Mouse (Mus musculus) limb, embryonic 13.5 days (tissue): Measurements from ENCODE around the gene Gm10073. TPM values are rescaled to one million over a fixed set of nuclear protein-coding genes. Genes with fewer than 3 reads are reported as not detected.

Experiments
- ATAC-seq: fragments of 200-750 bp; cut with Nextera tagmentation; 2 replicates; pipeline ENCODE4 v1.8.0; 2017; ENCODE audit warnings: low read depth, moderate number of reproducible peaks, moderate TSS enrichment; ENCODE audit not compliant: low FRiP score
- H3K27ac ChIP-seq: fragments of 300-500 bp; sonication (generic); 2 replicates; pipeline ENCODE4 v1.5.1; 2015; ENCODE audit warnings: inconsistent platforms, mild to moderate bottlenecking, moderate library complexity
- H3K27me3 ChIP-seq: fragments of 300-500 bp; sonication (generic); 2 replicates; pipeline ENCODE4 v1.6.1; 2015; ENCODE audit warnings: mild to moderate bottlenecking, inconsistent platforms
- H3K36me3 ChIP-seq: fragments of 300-500 bp; sonication (generic); 2 replicates; pipeline ENCODE4 v1.6.1; 2015; ENCODE audit warnings: inconsistent platforms, mild to moderate bottlenecking, moderate library complexity
- H3K4me1 ChIP-seq: fragments of 300-500 bp; sonication (generic); 2 replicates; pipeline ENCODE4 v1.6.1; 2015; ENCODE audit warnings: inconsistent platforms
- H3K4me2 ChIP-seq: fragments of 300-500 bp; sonication (generic); replicated peaks from 2 replicates; pipeline ENCODE4 v1.6.1; 2015; ENCODE audit warnings: inconsistent platforms, mild to moderate bottlenecking, moderate library complexity
- H3K4me3 ChIP-seq: fragments of 300-500 bp; sonication (generic); 2 replicates; pipeline ENCODE4 v1.5.1; 2015; ENCODE audit warnings: moderate library complexity, mild to moderate bottlenecking, inconsistent platforms
- H3K9ac ChIP-seq: fragments of 300-500 bp; sonication (generic); 2 replicates; pipeline ENCODE4 v1.6.1; 2015; ENCODE audit warnings: mild to moderate bottlenecking, inconsistent platforms
- H3K9me3 ChIP-seq: fragments of 300-500 bp; sonication (generic); 2 replicates; pipeline ENCODE4 v1.6.1; 2016; ENCODE audit warnings: inconsistent platforms
- WGBS: fragments of 180-500 bp; shearing (Covaris S2); methylation state at CpG from one replicate; pipeline ENCODE4 v1.1.7; 2015; 5-methylcytosine and 5-hydroxymethylcytosine counted together
- polyA plus RNA-seq: library from polyadenylated mRNA; unstranded; fragments of >200 nt; fragmentation: Nextera tagmentation; extraction: Ambion mirVana; gene quantifications from 2 replicates; pipeline ENCODE4 v1.2.1, GENCODE M21; 2015

Gene Gm10073
- polyA plus RNA-seq, 1 experiment from 2014 or later: 13.8 TPM

DNA sequence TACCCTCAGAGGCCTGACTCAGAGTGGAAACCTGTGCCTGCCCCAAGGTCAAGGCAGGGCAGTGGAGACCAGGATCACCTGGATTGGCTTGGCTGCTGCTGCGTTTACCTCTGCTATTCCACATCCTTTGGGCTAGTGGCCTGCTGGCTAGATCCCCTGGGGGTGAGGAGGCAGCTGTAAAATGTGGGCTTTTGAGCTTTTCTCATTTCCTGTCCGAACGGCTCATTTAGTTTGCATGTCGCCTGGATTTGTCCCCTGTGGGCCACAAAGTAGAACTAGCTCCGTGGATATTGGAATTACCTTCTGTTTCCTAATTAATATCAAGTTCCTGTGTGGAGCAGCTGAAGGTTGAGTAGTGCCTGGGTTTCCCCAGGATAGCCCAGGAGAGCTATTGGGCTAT, 34.1 kb downstream of the Gm10073 start:
- Histone ChIP-seq H3K4me1 (peaks cover 14% of the 10 kb centered on the region; the same call in 1 of the 2 replicates), H3K27me3 (no peaks in the 10 kb centered on the region), H3K4me2 (no peak overlapping the region), H3K4me3 (no peak overlapping the region), H3K9ac (no peak overlapping the region), H3K27ac (no peak overlapping the region), H3K36me3 (peaks cover 86% of the 10 kb centered on the region), H3K9me3 (no peaks in the 10 kb centered on the region)
- WGBS: 13% methylated on average over 5 of the region's 5 CpGs
- ATAC-seq: no peak

GRCm38 (mm10) chr8:106535448-106535847, 37.8 kb downstream of the Gm10073 start:
- Histone ChIP-seq H3K27ac (no peak overlapping the region), H3K36me3 (peaks cover 55% of the 10 kb centered on the region), H3K27me3 (no peaks in the 10 kb centered on the region), H3K9me3 (no peaks in the 10 kb centered on the region), H3K9ac (no peak overlapping the region), H3K4me1 (peaks cover 14% of the 10 kb centered on the region; the same call in 1 of the 2 replicates), H3K4me2 (no peak overlapping the region), H3K4me3 (no peak overlapping the region)
- 71% methylated on average over 4 of the region's 4 CpGs for WGBS
- no peak for ATAC-seq

- ATAC-seq: no peak
- peaks cover 12% of the 10 kb centered on the region; the same call in 1 of the 2 replicates for H3K4me1 ChIP-seq
- no peaks in the 10 kb centered on the region for H3K9me3 ChIP-seq
- H3K36me3 ChIP-seq: peaks cover 55% of the 10 kb centered on the region
- no peak overlapping the region for H3K27ac ChIP-seq
- H3K9ac ChIP-seq: no peak overlapping the region
- no peaks in the 10 kb centered on the region for H3K27me3 ChIP-seq
- H3K4me2 ChIP-seq: no peak overlapping the region
- H3K4me3 ChIP-seq: no peak overlapping the region
- 35% methylated on average over 6 of the region's 6 CpGs for WGBS
Observed at GRCm38 (mm10) chr8:106534449-106534848, 38.8 kb downstream of the Gm10073 start.

GRCm38 (mm10) chr8:106533709-106534108, 39.6 kb downstream of the Gm10073 start:
- H3K4me3 ChIP-seq: no peak overlapping the region
- H3K4me2 ChIP-seq: no peak overlapping the region
- ATAC-seq: no peak
- no peak overlapping the region for H3K27ac ChIP-seq
- no peaks in the 10 kb centered on the region for H3K9me3 ChIP-seq
- H3K9ac ChIP-seq: no peak overlapping the region
- peaks cover 51% of the 10 kb centered on the region for H3K36me3 ChIP-seq
- H3K4me1 ChIP-seq: peaks cover 7% of the 10 kb centered on the region; the same call in 1 of the 2 replicates
- WGBS: 74% methylated on average over 7 of the region's 7 CpGs
- no peaks in the 10 kb centered on the region for H3K27me3 ChIP-seq

GRCm38 (mm10) chr8:106530566-106530965, 42.7 kb downstream of the Gm10073 start:
- Histone ChIP-seq H3K9me3 (no peaks in the 10 kb centered on the region), H3K4me2 (no peak overlapping the region)
- WGBS: 84% methylated on average over 4 of the region's 4 CpGs

DNA sequence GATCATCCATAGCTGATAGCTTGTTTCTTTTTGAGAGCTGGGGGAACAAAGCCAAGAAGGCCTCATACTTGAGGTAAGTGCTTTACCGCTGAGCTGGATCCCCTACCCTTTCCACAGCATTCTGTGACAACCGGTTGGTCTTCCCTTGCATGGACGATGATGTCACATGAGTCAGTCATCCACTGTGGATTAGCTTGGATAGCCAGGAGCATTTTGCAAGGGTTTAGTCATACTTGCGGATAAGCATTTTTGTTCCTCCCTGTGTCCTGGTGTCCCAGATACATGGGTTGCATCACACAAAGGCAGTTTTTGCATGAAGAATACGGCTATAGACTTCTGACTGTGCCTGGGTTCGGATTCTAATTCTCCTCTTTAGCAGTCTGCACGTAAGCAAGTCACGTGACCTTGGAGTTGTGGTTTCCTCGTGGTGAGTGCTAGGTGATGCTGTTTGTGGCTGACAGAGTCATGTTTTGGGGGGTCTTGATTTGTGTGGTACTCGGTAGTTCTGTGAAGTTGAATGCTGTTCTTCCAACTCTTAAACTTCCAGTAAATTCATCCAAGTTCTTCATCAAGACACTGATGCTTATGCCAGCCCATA, 43.3 kb downstream of the Gm10073 start:
- Histone ChIP-seq H3K4me1 (peaks cover 18% of the 10 kb centered on the region; the same call in 1 of the 2 replicates), H3K9me3 (no peaks in the 10 kb centered on the region), H3K36me3 (peaks cover 26% of the 10 kb centered on the region), H3K4me3 (no peak overlapping the region), H3K27me3 (no peaks in the 10 kb centered on the region), H3K9ac (no peak overlapping the region), H3K27ac (no peak overlapping the region), H3K4me2 (no peak overlapping the region)
- 96% methylated on average over 10 of the region's 10 CpGs for WGBS
- ATAC-seq: no peak

More at GRCm38 (mm10) chr8:106530566-106530965, 42.7 kb downstream of the Gm10073 start:
- ATAC-seq: no peak
- Histone ChIP-seq H3K4me3 (no peak overlapping the region), H3K4me1 (peaks cover 12% of the 10 kb centered on the region; the same call in 1 of the 2 replicates), H3K27ac (no peak overlapping the region), H3K27me3 (no peaks in the 10 kb centered on the region), H3K36me3 (peaks cover 29% of the 10 kb centered on the region), H3K9ac (no peak overlapping the region)

DNA sequence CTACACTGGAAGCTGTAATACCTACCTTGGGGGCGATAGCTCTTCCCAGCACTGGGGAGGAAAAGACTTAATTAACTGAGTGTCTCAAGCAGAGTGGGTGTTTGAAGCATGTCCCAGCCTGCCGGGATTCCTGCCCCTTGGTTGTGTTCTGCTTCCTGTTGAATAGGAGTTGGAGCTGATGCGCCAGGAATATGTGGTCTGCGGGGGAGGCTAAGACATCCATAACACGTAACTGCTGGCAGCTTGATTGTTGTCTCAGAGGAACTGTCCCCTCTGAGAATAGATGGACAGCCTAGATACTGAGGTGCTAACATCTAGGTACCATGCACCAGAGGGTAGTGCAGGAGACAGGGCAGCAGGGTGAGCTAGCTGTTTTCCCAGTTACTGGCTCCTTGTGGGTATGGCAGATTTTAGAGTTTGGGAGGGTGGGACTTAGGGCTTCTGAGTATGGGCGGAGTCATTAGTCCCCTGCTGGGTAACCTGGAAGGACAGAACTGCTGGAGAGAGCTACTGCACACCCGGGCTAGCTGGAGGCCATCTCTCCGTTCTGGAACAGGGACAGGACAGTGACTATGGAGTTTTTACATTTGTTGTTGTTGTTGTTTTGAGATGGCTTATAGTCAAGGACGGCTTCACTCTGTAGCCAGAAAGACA, 44.5 kb downstream of the Gm10073 start:
- 72% methylated on average over 9 of the region's 9 CpGs for WGBS
- Histone ChIP-seq H3K4me3 (no peak overlapping the region), H3K4me1 (peaks cover 19% of the 10 kb centered on the region; the same call in 1 of the 2 replicates), H3K27me3 (no peaks in the 10 kb centered on the region), H3K9ac (no peak overlapping the region), H3K36me3 (peaks cover 30% of the 10 kb centered on the region), H3K27ac (no peak overlapping the region), H3K9me3 (no peaks in the 10 kb centered on the region), H3K4me2 (no peak overlapping the region)
- ATAC-seq: no peak; the same call in 1 of the 2 replicates

GRCm38 (mm10) chr8:106527241-106528036, 45.8 kb downstream of the Gm10073 start:
- WGBS: 84% methylated on average over 9 of the region's 9 CpGs
- ATAC-seq: no peak
- no peak overlapping the region for H3K27ac ChIP-seq

GRCm38 (mm10) chr8:106526725-106527124, 46.5 kb downstream of the Gm10073 start:
- no peak overlapping the region for H3K4me2 ChIP-seq
- no peak for ATAC-seq
- no peaks in the 10 kb centered on the region for H3K27me3 ChIP-seq
- H3K9me3 ChIP-seq: no peaks in the 10 kb centered on the region
- peaks cover 24% of the 10 kb centered on the region for H3K4me1 ChIP-seq
- peaks cover 38% of the 10 kb centered on the region for H3K36me3 ChIP-seq
- 42% methylated on average over 6 of the region's 6 CpGs for WGBS
- H3K27ac ChIP-seq: no peak overlapping the region
- H3K4me3 ChIP-seq: no peak overlapping the region
- H3K9ac ChIP-seq: no peak overlapping the region

More at GRCm38 (mm10) chr8:106527241-106528036, 45.8 kb downstream of the Gm10073 start:
- no peaks in the 10 kb centered on the region for H3K9me3 ChIP-seq
- no peak overlapping the region for H3K4me2 ChIP-seq
- H3K27me3 ChIP-seq: no peaks in the 10 kb centered on the region
- no peak overlapping the region for H3K4me3 ChIP-seq
- H3K36me3 ChIP-seq: peaks cover 38% of the 10 kb centered on the region
- peaks cover 18% of the 10 kb centered on the region for H3K4me1 ChIP-seq
- no peak overlapping the region for H3K9ac ChIP-seq

Other genes starting within 250 kb of the Gm10073 start
- 4.5 and 11.8 TPM in 2 replicates for gene Smpd3, start 235.5 kb downstream of the Gm10073 start, polyA plus RNA-seq
- gene Zfp90, start 158.1 kb downstream of the Gm10073 start, polyA plus RNA-seq: 31.2 and 31.8 TPM in 2 replicates
- not detected in 2 replicates for gene 6030452D12Rik, start 72.9 kb downstream of the Gm10073 start, polyA plus RNA-seq
- gene Cdh3, start 62.6 kb downstream of the Gm10073 start, polyA plus RNA-seq: 55.9 and 57.5 TPM in 2 replicates
- gene Cdh1, start 29.9 kb upstream of the Gm10073 start, polyA plus RNA-seq: 18.1 and 19.9 TPM in 2 replicates
- gene Tango6, start 109.6 kb upstream of the Gm10073 start, polyA plus RNA-seq: 9.5 and 10.3 TPM in 2 replicates